Comparison of ENCODE assay signal across 8 mouse cellular contexts in genomic region chr1:160308996-160309395, GRCm38 (mm10).
DNase-seq lines count a peak whose midpoint lies in the region; ATAC-seq lines count a peak whose summit lies in the region.

No protein-coding gene starts in this region.

- ATAC-seq in megakaryocyte progenitor cell, adult 5-6 weeks (replicated peaks; ENCODE audit: poor library complexity), result peak; percentile 70
- no peak for ATAC-seq in midbrain, embryonic 16.5 days

- no peak overlapping the region for H3K4me2 ChIP-seq in midbrain, embryonic 16.5 days (ENCODE audit: low read length)

- H3K27me3 ChIP-seq in midbrain, embryonic 16.5 days (ENCODE audit: control insufficient read depth, insufficient read depth, low read depth, low read length), result no peaks in the 10 kb centered on the region

- 0 out of 2 replicates have a peak, but pooled peaks cover 2% of the 10 kb centered on the region for H3K4me1 ChIP-seq in midbrain, embryonic 16.5 days (ENCODE audit: control insufficient read depth, insufficient read depth, low read length)

- H3K9ac ChIP-seq in midbrain, embryonic 16.5 days (ENCODE audit: low read depth, low read length), result no peak overlapping the region

- DNase-seq in adrenal gland, postnatal 10 days, result peak; percentile 8
- DNase-seq in adrenal gland, adult 2 months, result no peak
- peak; percentile 74 for DNase-seq in T-cell, adult 2 months (ENCODE audit: low spot score)
- DNase-seq in kidney, postnatal 14 days, result peak; percentile 45
- DNase-seq in urinary bladder, postnatal 36 days (ENCODE audit: low spot score in 2 of 2), result peak; percentile 64 to 70
- no peak for DNase-seq in gastrocnemius, postnatal 4 days (ENCODE audit: low spot score in 2 of 2)

- H3K36me3 ChIP-seq in midbrain, embryonic 16.5 days (ENCODE audit: control insufficient read depth, insufficient read depth, low read length), result no peaks in the 10 kb centered on the region

- no peak overlapping the region for H3K27ac ChIP-seq in midbrain, embryonic 16.5 days (ENCODE audit: low read length)

- no peaks in the 10 kb centered on the region for H3K9me3 ChIP-seq in midbrain, embryonic 16.5 days (replicated peaks; ENCODE audit: control insufficient read depth, low read length, poor library complexity, severe bottlenecking)

- no peak overlapping the region for H3K4me3 ChIP-seq in midbrain, embryonic 16.5 days (ENCODE audit: low read depth, low read length)

- WGBS in midbrain, embryonic 16.5 days, result 19% methylated on average over 7 of the region's 7 CpGs

Comparison
In these comparisons a context has a peak if more than half of its experiments do, and no peak if none do; other contexts are left out.
1. DNase-seq: peak in adrenal gland, postnatal 10 days (single experiment), T-cell, adult 2 months (single experiment), kidney, postnatal 14 days (single experiment) and urinary bladder, postnatal 36 days (2 of 2); none in adrenal gland, adult 2 months (single experiment) and gastrocnemius, postnatal 4 days (0 of 2).